ENCODE assay signal across 9 mouse cellular contexts in genomic region chr12:79986241-79986976, GRCm38 (mm10).
DNase-seq lines count a peak whose midpoint lies in the region; ATAC-seq and TF ChIP-seq lines count a peak whose summit lies in the region.
"Had no signal": no experiment of that assay in that cellular context is flagged by ENCODE, and none has a peak within 500 bp of the region (broad histone marks: within the 10 kb centered on the region; RNA-seq: fewer than 3 reads in every experiment).

No protein-coding gene starts in this region.

- H3K27me3 ChIP-seq in heart, embryonic 11.5 days (ENCODE audit: control insufficient read depth, insufficient read depth, low read length) = no peaks in the 10 kb centered on the region
- H3K27me3 ChIP-seq in embryonic facial prominence, embryonic 11.5 days (ENCODE audit: control insufficient read depth, insufficient read depth, low read length) = no peaks in the 10 kb centered on the region
- no peaks in the 10 kb centered on the region for H3K27me3 ChIP-seq in hindbrain, embryonic 14.5 days (ENCODE audit: control insufficient read depth, insufficient read depth, low read length)
- no peaks in the 10 kb centered on the region for H3K27me3 ChIP-seq in liver, embryonic 16.5 days (ENCODE audit: control insufficient read depth, insufficient read depth, low read depth, low read length)
- no peaks in the 10 kb centered on the region for H3K27me3 ChIP-seq in cerebellum, adult 2 months (ENCODE audit: control insufficient read depth, insufficient read depth, low read length)

- H3K9me3 ChIP-seq in heart, embryonic 11.5 days (replicated peaks; ENCODE audit: control insufficient read depth, low read length) = no peaks in the 10 kb centered on the region
- H3K9me3 ChIP-seq in embryonic facial prominence, embryonic 11.5 days (replicated peaks; ENCODE audit: control insufficient read depth, low read length) = no peaks in the 10 kb centered on the region
- no peaks in the 10 kb centered on the region for H3K9me3 ChIP-seq in hindbrain, embryonic 14.5 days (ENCODE audit: control insufficient read depth, low read length)
- no peaks in the 10 kb centered on the region for H3K9me3 ChIP-seq in liver, embryonic 16.5 days (replicated peaks; ENCODE audit: control insufficient read depth, low read length)

- peak overlapping the region; percentile 81 for H3K27ac ChIP-seq in heart, embryonic 11.5 days (ENCODE audit: low read depth, low read length)
- peak overlapping the region; percentile 59; the same call in 1 of the 2 replicates for H3K27ac ChIP-seq in embryonic facial prominence, embryonic 11.5 days (replicated peaks; ENCODE audit: low read depth, low read length)
- H3K27ac ChIP-seq in hindbrain, embryonic 14.5 days = peak overlapping the region; percentile 14; the same call in 1 of the 2 replicates
- H3K27ac ChIP-seq in liver, embryonic 16.5 days (ENCODE audit: low read length) = peak overlapping the region; percentile 26; the same call in 1 of the 2 replicates
- no peak overlapping the region for H3K27ac ChIP-seq in cerebellum, adult 2 months (ENCODE audit: insufficient read depth, low read length)

- TF ChIP-seq POLR2A in cerebellum, adult 2 months (IDR thresholded peaks at IDR 0.05; ENCODE audit: borderline replicate concordance, insufficient read depth, low read length) = no peak

- peaks cover 55% of the 10 kb centered on the region for H3K4me1 ChIP-seq in heart, embryonic 11.5 days (ENCODE audit: control insufficient read depth, insufficient read depth, low read length)
- peaks cover 5% of the 10 kb centered on the region for H3K4me1 ChIP-seq in embryonic facial prominence, embryonic 11.5 days (ENCODE audit: control insufficient read depth, insufficient read depth, low read length)
- peaks cover 30% of the 10 kb centered on the region for H3K4me1 ChIP-seq in hindbrain, embryonic 14.5 days (replicated peaks; ENCODE audit: control insufficient read depth, insufficient read depth, low read length)
- peaks cover 66% of the 10 kb centered on the region for H3K4me1 ChIP-seq in liver, embryonic 16.5 days (ENCODE audit: control insufficient read depth, low read depth, low read length)
- peaks cover 4% of the 10 kb centered on the region; the same call in 1 of the 2 replicates for H3K4me1 ChIP-seq in cerebellum, adult 2 months (ENCODE audit: control insufficient read depth, insufficient read depth, low read length)

- no peak for TF ChIP-seq CTCF in cerebellum, adult 2 months (IDR thresholded peaks at IDR 0.05; ENCODE audit: borderline replicate concordance, insufficient read depth, low read depth, low read length)

- no peak for ATAC-seq in heart, embryonic 11.5 days (replicated peaks; ENCODE audit: insufficient number of reproducible peaks, low FRiP score, low TSS enrichment)
- no peak for ATAC-seq in embryonic facial prominence, embryonic 11.5 days (replicated peaks; ENCODE audit: insufficient number of reproducible peaks, low FRiP score, low TSS enrichment, low read depth)
- no peak for ATAC-seq in hindbrain, embryonic 14.5 days (ENCODE audit: low FRiP score)
- no peak for ATAC-seq in liver, embryonic 16.5 days (ENCODE audit: low read depth)

- no peak overlapping the region for H3K4me3 ChIP-seq in heart, embryonic 11.5 days (ENCODE audit: low read depth, low read length)
- H3K4me3 ChIP-seq in embryonic facial prominence, embryonic 11.5 days (ENCODE audit: low read depth, low read length) = no peak overlapping the region
- no peak overlapping the region for H3K4me3 ChIP-seq in hindbrain, embryonic 14.5 days (replicated peaks; ENCODE audit: low read length)
- H3K4me3 ChIP-seq in liver, embryonic 16.5 days (ENCODE audit: low read depth, low read length) = no peak overlapping the region
- no peak overlapping the region for H3K4me3 ChIP-seq in cerebellum, adult 2 months (replicated peaks; ENCODE audit: insufficient read depth, low read depth, low read length)

- no peaks in the 10 kb centered on the region for H3K36me3 ChIP-seq in heart, embryonic 11.5 days (ENCODE audit: control insufficient read depth, insufficient read depth, low read length)
- no peaks in the 10 kb centered on the region for H3K36me3 ChIP-seq in embryonic facial prominence, embryonic 11.5 days (replicated peaks; ENCODE audit: control insufficient read depth, insufficient read depth, low read depth, low read length)
- no peaks in the 10 kb centered on the region for H3K36me3 ChIP-seq in hindbrain, embryonic 14.5 days (replicated peaks; ENCODE audit: control insufficient read depth, insufficient read depth)
- H3K36me3 ChIP-seq in liver, embryonic 16.5 days (ENCODE audit: control insufficient read depth, insufficient read depth) = no peaks in the 10 kb centered on the region

- 31% methylated on average over 9 of the region's 9 CpGs for WGBS in heart, embryonic 11.5 days (ENCODE audit: insufficient replicate concordance)
- WGBS in embryonic facial prominence, embryonic 11.5 days = 46% methylated on average over 9 of the region's 9 CpGs
- 51% methylated on average over 9 of the region's 9 CpGs for WGBS in hindbrain, embryonic 14.5 days
- 34% methylated on average over 9 of the region's 9 CpGs for WGBS in liver, embryonic 16.5 days (ENCODE audit: insufficient replicate concordance)
- 63% methylated on average over 9 of the region's 9 CpGs for WGBS in cerebellum, adult 2 months

- DNase-seq in heart, adult 9 months (ENCODE audit: low spot score in 2 of 2) = no peak
- DNase-seq in embryonic facial prominence, embryonic 11.5 days (ENCODE audit: low spot score) = no peak
- no peak for DNase-seq in hindbrain, embryonic 14.5 days (ENCODE audit: low spot score)
- DNase-seq in natural killer cell, adult 2 months (ENCODE audit: low spot score in 2 of 2) = no peak
- DNase-seq in ovary, postnatal 14 days (ENCODE audit: low spot score) = no peak
- DNase-seq in cerebellum, adult 2 months = no peak
- DNase-seq: kidney, adult 18-20 months had no signal

- H3K9ac ChIP-seq in heart, embryonic 11.5 days (ENCODE audit: low read depth, low read length) = peak overlapping the region; percentile 49; the same call in 1 of the 2 replicates
- H3K9ac ChIP-seq in embryonic facial prominence, embryonic 11.5 days (replicated peaks; ENCODE audit: low read length) = 0 out of 2 replicates have a peak overlapping the region, but pooled peaks have one; percentile 27
- H3K9ac ChIP-seq in hindbrain, embryonic 14.5 days = no peak overlapping the region
- no peak overlapping the region for H3K9ac ChIP-seq in liver, embryonic 16.5 days (ENCODE audit: low read depth, low read length)

- H3K4me2 ChIP-seq in heart, embryonic 11.5 days = no peak overlapping the region
- H3K4me2 ChIP-seq in embryonic facial prominence, embryonic 11.5 days (ENCODE audit: low read depth, low read length) = no peak overlapping the region
- H3K4me2 ChIP-seq in hindbrain, embryonic 14.5 days (replicated peaks) = no peak overlapping the region
- no peak overlapping the region for H3K4me2 ChIP-seq in liver, embryonic 16.5 days (ENCODE audit: low read depth, low read length)

Comparison
In these comparisons a context has a peak if more than half of its experiments do, and no peak if none do; other contexts are left out.
1. H3K9ac ChIP-seq: peak in heart, embryonic 11.5 days (single experiment) and embryonic facial prominence, embryonic 11.5 days (single experiment); none in hindbrain, embryonic 14.5 days (single experiment) and liver, embryonic 16.5 days (single experiment).